ENCODE assay signal across 16 mouse cellular contexts in genomic region chrX:163944381-163944780, GRCm38 (mm10).
"Had no signal": no experiment of that assay in that cellular context is flagged by ENCODE, and none has a peak within 500 bp of the region (broad histone marks: within the 10 kb centered on the region; RNA-seq: fewer than 3 reads in every experiment).

No protein-coding gene starts in this region.

- ATAC-seq: hindbrain, postnatal 0 days; intestine, embryonic 16.5 days had no signal

- DNase-seq: gastrocnemius, adult 2 months; gastrocnemius, postnatal 10 days; gastrocnemius, postnatal 25 days; heart, adult 2 months; heart, postnatal 14 days; heart, postnatal 36 days; kidney, adult 11 months; kidney, postnatal 25 days; kidney, postnatal 4 days; liver; liver, embryonic 13.5 days had no signal

- H3K27me3 ChIP-seq: heart, embryonic 13.5 days; heart, embryonic 15.5 days; hindbrain, embryonic 15.5 days; liver, embryonic 13.5 days had no signal
